Mouse (Mus musculus): ENCODE measurements around the gene Dysf.

GRCm38 (mm10) chr6:84208589-84208988, 200.2 kb downstream of the Dysf start:
- TF ChIP-seq POLR2A (IDR thresholded peaks at IDR 0.05; ENCODE audit: borderline replicate concordance, insufficient read depth, low read length) (no peak), CTCF (IDR thresholded peaks at IDR 0.05; ENCODE audit: borderline replicate concordance, insufficient read depth, low read depth, low read length) (no peak)
